Mouse (Mus musculus) embryonic facial prominence, embryonic 15.5 days (tissue): ENCODE measurements around the gene Rcor2. TPM values are rescaled to one million over a fixed set of nuclear protein-coding genes. Genes with fewer than 3 reads are reported as not detected.
A peak's percentile ranks its signal among the peaks of the same experiment; 100 is the strongest.

Source experiments
- ATAC-seq: fragments of 200-750 bp; cut with Nextera tagmentation; 2 replicates; pipeline ENCODE4 v1.8.0; 2017; ENCODE audit warnings: low read depth, moderate TSS enrichment; ENCODE audit not compliant: insufficient number of reproducible peaks, low FRiP score, low TSS enrichment
- H3K27ac ChIP-seq: fragments of 300-500 bp; sonication (generic); replicated peaks from 2 replicates; pipeline ENCODE4 v1.5.1; 2015; ENCODE audit warnings: mild to moderate bottlenecking, inconsistent platforms
- H3K27me3 ChIP-seq: fragments of 300-500 bp; sonication (generic); 2 replicates; pipeline ENCODE4 v1.6.1; 2015; ENCODE audit warnings: inconsistent platforms
- H3K36me3 ChIP-seq: fragments of 300-500 bp; sonication (generic); 2 replicates; pipeline ENCODE4 v1.6.1; 2015; ENCODE audit warnings: mild to moderate bottlenecking, inconsistent platforms
- H3K4me1 ChIP-seq: fragments of 300-500 bp; sonication (generic); 2 replicates; pipeline ENCODE4 v1.6.1; 2015; ENCODE audit warnings: inconsistent platforms
- H3K4me2 ChIP-seq: fragments of 300-500 bp; sonication (generic); replicated peaks from 2 replicates; pipeline ENCODE4 v1.6.1; 2015; ENCODE audit warnings: mild to moderate bottlenecking, inconsistent platforms
- H3K4me3 ChIP-seq: fragments of 300-500 bp; sonication (generic); replicated peaks from 2 replicates; pipeline ENCODE4 v1.5.1; 2015; ENCODE audit warnings: mild to moderate bottlenecking, inconsistent platforms
- H3K9ac ChIP-seq: fragments of 300-500 bp; sonication (generic); 2 replicates; pipeline ENCODE4 v1.6.1; 2015; ENCODE audit warnings: inconsistent platforms
- H3K9me3 ChIP-seq: fragments of 300-500 bp; sonication (generic); replicated peaks from 2 replicates; pipeline ENCODE4 v1.6.1; 2016; ENCODE audit warnings: inconsistent platforms
- WGBS: fragments of 180-500 bp; shearing (Covaris S2); methylation state at CpG from one replicate; pipeline ENCODE4 v1.1.7; 2015; 5-methylcytosine and 5-hydroxymethylcytosine counted together
- polyA plus RNA-seq: library from polyadenylated mRNA; unstranded; fragments of >200 nt; fragmentation: Nextera tagmentation; extraction: Ambion mirVana; gene quantifications from 2 replicates; pipeline ENCODE4 v1.2.1, GENCODE M21; 2015

Gene Rcor2
- polyA plus RNA-seq, 1 experiment from 2014 or later = 22.9 TPM

- Histone ChIP-seq H3K36me3 (peaks cover 83% of the 10 kb centered on the region), H3K4me1 (peaks cover 48% of the 10 kb centered on the region), H3K9me3 (no peaks in the 10 kb centered on the region), H3K27me3 (no peaks in the 10 kb centered on the region), H3K4me2 (no peak overlapping the region), H3K27ac (peak overlapping the region; percentile 22; the same call in 1 of the 2 replicates), H3K9ac (no peak overlapping the region), H3K4me3 (no peak overlapping the region)
- no peak for ATAC-seq
- WGBS = 70% methylated on average over 6 of the region's 6 CpGs
These were observed 11.2 kb downstream of the Rcor2 start for GRCm38 (mm10) chr19:7278200-7278906.

- Histone ChIP-seq H3K27ac (0 out of 2 replicates have a peak overlapping the region, but pooled peaks have one; percentile 22), H3K4me1 (peaks cover 46% of the 10 kb centered on the region), H3K9me3 (no peaks in the 10 kb centered on the region), H3K9ac (no peak overlapping the region), H3K36me3 (peaks cover 83% of the 10 kb centered on the region), H3K4me3 (no peak overlapping the region), H3K4me2 (no peak overlapping the region), H3K27me3 (no peaks in the 10 kb centered on the region)
- peak; percentile 31; the same call in 1 of the 2 replicates for ATAC-seq
- WGBS = 28% methylated on average over 6 of the region's 6 CpGs
These were observed 12.0 kb downstream of the Rcor2 start for GRCm38 (mm10) chr19:7279114-7279513.

- no peak for ATAC-seq
- Histone ChIP-seq H3K4me3 (no peak overlapping the region), H3K27me3 (no peaks in the 10 kb centered on the region), H3K4me2 (no peak overlapping the region), H3K9ac (no peak overlapping the region), H3K4me1 (peaks cover 32% of the 10 kb centered on the region), H3K36me3 (peaks cover 90% of the 10 kb centered on the region), H3K9me3 (no peaks in the 10 kb centered on the region), H3K27ac (no peak overlapping the region; the same call in 1 of the 2 replicates)
- 85% methylated on average over 18 of the region's 18 CpGs for WGBS
These were observed 13.6 kb downstream of the Rcor2 start for GRCm38 (mm10) chr19:7280557-7281330.

GRCm38 (mm10) chr19:7286563-7287315, 19.6 kb downstream of the Rcor2 start:
- no peaks in the 10 kb centered on the region for H3K9me3 ChIP-seq
- WGBS = 86% methylated on average over 12 of the region's 12 CpGs
- no peak overlapping the region for H3K27ac ChIP-seq

GRCm38 (mm10) chr19:7288288-7288687, 21.2 kb downstream of the Rcor2 start:
- Histone ChIP-seq H3K36me3 (peaks cover 53% of the 10 kb centered on the region), H3K9ac (no peak overlapping the region)

More at GRCm38 (mm10) chr19:7286563-7287315, 19.6 kb downstream of the Rcor2 start:
- no peaks in the 10 kb centered on the region for H3K27me3 ChIP-seq
- no peak overlapping the region for H3K9ac ChIP-seq
- H3K36me3 ChIP-seq = peaks cover 69% of the 10 kb centered on the region
- peaks cover 5% of the 10 kb centered on the region for H3K4me1 ChIP-seq
- H3K4me2 ChIP-seq = no peak overlapping the region
- ATAC-seq = no peak
- no peak overlapping the region for H3K4me3 ChIP-seq

GRCm38 (mm10) chr19:7289767-7290166, 22.6 kb downstream of the Rcor2 start:
- Histone ChIP-seq H3K27me3 (no peaks in the 10 kb centered on the region), H3K36me3 (peaks cover 39% of the 10 kb centered on the region), H3K4me2 (no peak overlapping the region), H3K9ac (no peak overlapping the region), H3K4me1 (peaks cover 33% of the 10 kb centered on the region), H3K4me3 (no peak overlapping the region), H3K9me3 (no peaks in the 10 kb centered on the region), H3K27ac (no peak overlapping the region)
- no peak for ATAC-seq
- WGBS = 37% methylated on average over 2 of the region's 2 CpGs

More at GRCm38 (mm10) chr19:7288288-7288687, 21.2 kb downstream of the Rcor2 start:
- no peaks in the 10 kb centered on the region for H3K27me3 ChIP-seq
- WGBS = 75% methylated on average over 3 of the region's 3 CpGs
- H3K9me3 ChIP-seq = no peaks in the 10 kb centered on the region
- peaks cover 19% of the 10 kb centered on the region for H3K4me1 ChIP-seq
- no peak for ATAC-seq
- H3K4me3 ChIP-seq = no peak overlapping the region
- no peak overlapping the region for H3K4me2 ChIP-seq
- H3K27ac ChIP-seq = no peak overlapping the region

- Histone ChIP-seq H3K9ac (no peak overlapping the region), H3K4me2 (no peak overlapping the region), H3K36me3 (peaks cover 17% of the 10 kb centered on the region), H3K4me3 (no peak overlapping the region), H3K4me1 (peaks cover 45% of the 10 kb centered on the region), H3K27me3 (no peaks in the 10 kb centered on the region), H3K9me3 (no peaks in the 10 kb centered on the region), H3K27ac (peak overlapping the region; percentile 48)
- 59% methylated on average over 7 of the region's 7 CpGs for WGBS
- ATAC-seq = no peak
These were observed 25.0 kb downstream of the Rcor2 start for GRCm38 (mm10) chr19:7291958-7292709.

- no peak for ATAC-seq
- Histone ChIP-seq H3K9ac (no peak overlapping the region), H3K4me2 (peak overlapping the region; percentile 27; the same call in 1 of the 2 replicates), H3K4me3 (no peak overlapping the region), H3K4me1 (peaks cover 45% of the 10 kb centered on the region), H3K27ac (peak overlapping the region; percentile 60), H3K27me3 (no peaks in the 10 kb centered on the region), H3K36me3 (peaks cover 5% of the 10 kb centered on the region; the same call in 1 of the 2 replicates), H3K9me3 (no peaks in the 10 kb centered on the region)
- WGBS = 67% methylated on average over 8 of the region's 8 CpGs
These were observed 27.2 kb downstream of the Rcor2 start for GRCm38 (mm10) chr19:7294098-7294876.

- Histone ChIP-seq H3K4me2 (peak overlapping the region; percentile 27; the same call in 1 of the 2 replicates), H3K27ac (peak overlapping the region; percentile 60), H3K9ac (no peak overlapping the region), H3K9me3 (no peaks in the 10 kb centered on the region), H3K27me3 (no peaks in the 10 kb centered on the region), H3K36me3 (0 out of 2 replicates have a peak, but pooled peaks cover under 1% of the 10 kb centered on the region), H3K4me3 (peak overlapping the region; percentile 4; the same call in 1 of the 2 replicates), H3K4me1 (peaks cover 45% of the 10 kb centered on the region)
- ATAC-seq = no peak
- WGBS = 49% methylated on average over 15 of the region's 15 CpGs
These were observed 28.0 kb downstream of the Rcor2 start for GRCm38 (mm10) chr19:7295071-7295658.
